Mouse (Mus musculus) kidney, adult 11 months (tissue): ENCODE results near the gene Ramp3.
"Not testable (repeated sequence)": the region's sequence is repeated elsewhere in the genome, so short reads cannot be mapped to it uniquely, and the experiment has no call there.

Source experiments
- DNase-seq: peaks from one replicate; pipeline ENCODE4 v3.0.0; 2022

Gene Ramp3

GRCm38 (mm10) chr11:6658271-6658670, at the start of gene Ramp3:
Gene Ramp3, plus strand, starts transcription at chr11:6658521.
- no peak for DNase-seq

- peak; percentile 31 for DNase-seq
Measured at GRCm38 (mm10) chr11:6615250-6616205, 42.8 kb upstream of the Ramp3 start.

- DNase-seq: no peak
Measured at GRCm38 (mm10) chr11:6623704-6624103, 34.6 kb upstream of the Ramp3 start.

- no peak for DNase-seq
Measured at GRCm38 (mm10) chr11:6624619-6625382, 33.5 kb upstream of the Ramp3 start.

- peak; percentile 93 for DNase-seq
Measured at GRCm38 (mm10) chr11:6625478-6626387, 32.6 kb upstream of the Ramp3 start, which contains the start of gene Tbrg4. Gene Tbrg4, minus strand, starts transcription at chr11:6626067.

GRCm38 (mm10) chr11:6626388-6626772, 31.9 kb upstream of the Ramp3 start:
- DNase-seq: no peak

GRCm38 (mm10) chr11:6627731-6628130, 30.6 kb upstream of the Ramp3 start:
- no peak for DNase-seq

- DNase-seq: peak; percentile 35
Measured at GRCm38 (mm10) chr11:6628568-6628967, 29.8 kb upstream of the Ramp3 start.

GRCm38 (mm10) chr11:6629655-6630054, 28.7 kb upstream of the Ramp3 start:
- no peak for DNase-seq

GRCm38 (mm10) chr11:6636150-6636549, 22.2 kb upstream of the Ramp3 start:
- DNase-seq: no peak

GRCm38 (mm10) chr11:6638537-6638936, 19.8 kb upstream of the Ramp3 start, which contains the start of gene Wap:
Gene Wap, minus strand, starts transcription at chr11:6638637.
- DNase-seq: no peak

GRCm38 (mm10) chr11:6639072-6639471, 19.2 kb upstream of the Ramp3 start:
- DNase-seq: no peak

- no peak for DNase-seq
Measured at GRCm38 (mm10) chr11:6644566-6644965, 13.8 kb upstream of the Ramp3 start.

- DNase-seq: no peak
Measured at GRCm38 (mm10) chr11:6647831-6648724, 10.2 kb upstream of the Ramp3 start.

GRCm38 (mm10) chr11:6650519-6650918, 7.8 kb upstream of the Ramp3 start:
- no peak for DNase-seq

GRCm38 (mm10) chr11:6652978-6653377, 5.3 kb upstream of the Ramp3 start:
- DNase-seq: not testable (repeated sequence)

GRCm38 (mm10) chr11:6654903-6655302, 3.4 kb upstream of the Ramp3 start:
- peak; percentile 43 for DNase-seq

- peak; percentile 29 for DNase-seq
Measured at GRCm38 (mm10) chr11:6661206-6661605, 2.9 kb downstream of the Ramp3 start.

GRCm38 (mm10) chr11:6666634-6667033, 8.3 kb downstream of the Ramp3 start:
- no peak for DNase-seq

GRCm38 (mm10) chr11:6669041-6669440, 10.7 kb downstream of the Ramp3 start:
- DNase-seq: no peak

GRCm38 (mm10) chr11:6670044-6670443, 11.7 kb downstream of the Ramp3 start:
- DNase-seq: no peak
